10 mouse cellular contexts compared by ENCODE assay signal in genomic region chr5:120424039-120424438, GRCm38 (mm10). TPM values are rescaled to one million over a fixed set of nuclear protein-coding genes. Genes with fewer than 3 reads are reported as not detected.
DNase-seq lines count a peak whose midpoint lies in the region; ATAC-seq lines count a peak whose summit lies in the region.
"Had no signal": no experiment of that assay in that cellular context is flagged by ENCODE, and none has a peak within 500 bp of the region (broad histone marks: within the 10 kb centered on the region; RNA-seq: fewer than 3 reads in every experiment).

No protein-coding gene starts in this region.

- peak; percentile 28 for DNase-seq in gastrocnemius, adult 18-20 months (ENCODE audit: low spot score)
- DNase-seq in gastrocnemius, adult 8-10 months (ENCODE audit: low spot score in 2 of 2): no peak
- DNase-seq in adrenal gland, adult 18-20 months (ENCODE audit: low spot score in 2 of 2): peak; percentile 68 to 76
- DNase-seq in induced T-regulatory cell, adult 2 months (ENCODE audit: low read depth): peak; percentile 67
- peak; percentile 21 for DNase-seq in lung, postnatal 25 days (ENCODE audit: low spot score)
- peak; percentile 10 for DNase-seq in skeletal muscle tissue, adult 2 months (ENCODE audit: low read depth, low spot score)
- DNase-seq in frontal cortex, postnatal 36 days (ENCODE audit: low spot score in 2 of 2): no peak

- H3K9me3 ChIP-seq in forebrain, embryonic 15.5 days: no peaks in the 10 kb centered on the region

- 0 out of 2 replicates have a peak overlapping the region, but pooled peaks have one; percentile 3 for H3K4me3 ChIP-seq in forebrain, embryonic 15.5 days

- H3K4me2 ChIP-seq in forebrain, embryonic 15.5 days (replicated peaks): no peak overlapping the region; the same call in 1 of the 2 replicates

- H3K27ac ChIP-seq in forebrain, embryonic 15.5 days (replicated peaks): no peak overlapping the region

- H3K36me3 ChIP-seq in forebrain, embryonic 15.5 days: no peaks in the 10 kb centered on the region

- no peak for ATAC-seq in forebrain, embryonic 15.5 days (replicated peaks)

- H3K9ac ChIP-seq in forebrain, embryonic 15.5 days (replicated peaks): no peak overlapping the region

- WGBS in forebrain, embryonic 15.5 days: 1% methylated on average over 19 of the region's 19 CpGs

- peaks cover 23% of the 10 kb centered on the region for H3K4me1 ChIP-seq in forebrain, embryonic 15.5 days

- H3K27me3 ChIP-seq in forebrain, embryonic 15.5 days: peaks cover 75% of the 10 kb centered on the region

RNA-seq across cellular contexts. Expression of gene Lhx5, which starts 7.5 kb away (rescaled TPM):
- not detected for total RNA-seq in gastrocnemius, adult 18-20 months (2021)
- total RNA-seq in gastrocnemius, adult 8-10 months (2022): not detected
- not detected for total RNA-seq in adrenal gland, adult 18-20 months (2021)
- 6.3 and 7.0 TPM in 2 replicates for polyA plus RNA-seq in forebrain, embryonic 15.5 days (2015; fragmentation: Nextera tagmentation; extraction: Ambion mirVana)

RNA-seq across cellular contexts. Expression of gene Sdsl, which starts 48.6 kb away (rescaled TPM):
- under 1 TPM in 1 of 2 experiments, not detected in 1; 0.41 TPM for total RNA-seq in gastrocnemius, adult 18-20 months (2021)
- under 1 TPM; 0.32 to 0.73 (median 0.66) TPM for total RNA-seq in gastrocnemius, adult 8-10 months (2022)
- 10 to 100 TPM; 55.6 to 78.2 TPM for total RNA-seq in adrenal gland, adult 18-20 months (2021)
- 2.3 and 2.6 TPM in 2 replicates for polyA plus RNA-seq in forebrain, embryonic 15.5 days (2015; fragmentation: Nextera tagmentation; extraction: Ambion mirVana)

RNA-seq across cellular contexts. Expression of gene Sds, which starts 52.3 kb away (rescaled TPM):
- under 1 TPM in 1 of 2 experiments, not detected in 1; 0.69 TPM for total RNA-seq in gastrocnemius, adult 18-20 months (2021)
- total RNA-seq in gastrocnemius, adult 8-10 months (2022): under 1 TPM; 0.45 to 0.99 (median 0.60) TPM
- total RNA-seq in adrenal gland, adult 18-20 months (2021): not detected
- not detected in 2 replicates for polyA plus RNA-seq in forebrain, embryonic 15.5 days (2015; fragmentation: Nextera tagmentation; extraction: Ambion mirVana)
- total RNA-seq: layer of hippocampus, postnatal 14 days had no signal
- polyA plus RNA-seq: stomach, embryonic 14.5 days had no signal

Comparison
In these comparisons a context has a peak if more than half of its experiments do, and no peak if none do; other contexts are left out.
1. DNase-seq: peak in gastrocnemius, adult 18-20 months (single experiment), adrenal gland, adult 18-20 months (2 of 2), induced T-regulatory cell, adult 2 months (single experiment), lung, postnatal 25 days (single experiment) and skeletal muscle tissue, adult 2 months (single experiment); none in gastrocnemius, adult 8-10 months (0 of 2) and frontal cortex, postnatal 36 days (0 of 2).
2. RNA of gene Sdsl, which starts 48.6 kb away (total RNA-seq): 55.6 to 78.2 TPM in adrenal gland, adult 18-20 months; 0.32 to 0.73 TPM in gastrocnemius, adult 8-10 months and 0.41 TPM in gastrocnemius, adult 18-20 months; every median in the first group is over 10 times any median in the second.